Mouse (Mus musculus) cerebellum, adult 9-11 months (tissue): Measurements from ENCODE around the gene Pgd.
"Not testable (repeated sequence)": the region's sequence is repeated elsewhere in the genome, so short reads cannot be mapped to it uniquely, and the experiment has no call there.

Experiments used
- DNase-seq: peaks from one replicate; pipeline ENCODE4 v3.0.0; 2022

Pgd gene

GRCm38 (mm10) chr4:149166215-149166946 is at the start of gene Pgd:
Gene Pgd (minus strand): TSS chr4:149166771.
- peak; percentile 95 for DNase-seq

GRCm38 (mm10) chr4:149215982-149216381 is 49.4 kb upstream of the Pgd start:
- no peak for DNase-seq

GRCm38 (mm10) chr4:149215397-149215796 is 48.8 kb upstream of the Pgd start:
- DNase-seq, result no peak

- not testable (repeated sequence) for DNase-seq
Measured at GRCm38 (mm10) chr4:149214468-149214867, 47.9 kb upstream of the Pgd start.

GRCm38 (mm10) chr4:149213466-149213865 is 46.9 kb upstream of the Pgd start:
- no peak for DNase-seq

- DNase-seq, result not testable (repeated sequence)
Measured at GRCm38 (mm10) chr4:149211441-149211840, 44.9 kb upstream of the Pgd start.

GRCm38 (mm10) chr4:149202467-149202866 is 35.9 kb upstream of the Pgd start:
- DNase-seq, result no peak

- DNase-seq, result no peak
Measured at GRCm38 (mm10) chr4:149201110-149201509, 34.5 kb upstream of the Pgd start.

- no peak for DNase-seq
Measured at GRCm38 (mm10) chr4:149197180-149197579, 30.6 kb upstream of the Pgd start.

GRCm38 (mm10) chr4:149191103-149191502 is 24.5 kb upstream of the Pgd start:
- no peak for DNase-seq

GRCm38 (mm10) chr4:149188563-149188962 is 22.0 kb upstream of the Pgd start:
- DNase-seq, result no peak

GRCm38 (mm10) chr4:149182755-149183154 is 16.2 kb upstream of the Pgd start:
- no peak for DNase-seq

- DNase-seq, result no peak
Measured at GRCm38 (mm10) chr4:149182192-149182591, 15.6 kb upstream of the Pgd start.

GRCm38 (mm10) chr4:149179573-149179972 is 13.0 kb upstream of the Pgd start:
- DNase-seq, result no peak

GRCm38 (mm10) chr4:149179160-149179559 is 12.6 kb upstream of the Pgd start:
- no peak for DNase-seq

GRCm38 (mm10) chr4:149178328-149178727 is 11.8 kb upstream of the Pgd start:
- no peak for DNase-seq

- DNase-seq, result no peak
Measured at GRCm38 (mm10) chr4:149177046-149177445, 10.5 kb upstream of the Pgd start.

- DNase-seq, result no peak
Measured at GRCm38 (mm10) chr4:149176645-149177044, 10.1 kb upstream of the Pgd start.

- DNase-seq, result no peak
Measured at GRCm38 (mm10) chr4:149173661-149174060, 7.1 kb upstream of the Pgd start.

GRCm38 (mm10) chr4:149172666-149173065 is 6.1 kb upstream of the Pgd start:
- DNase-seq, result peak; percentile 36

- DNase-seq, result no peak
Measured at GRCm38 (mm10) chr4:149172083-149172482, 5.5 kb upstream of the Pgd start.

- DNase-seq, result no peak
Measured at GRCm38 (mm10) chr4:149171581-149171981, 5.0 kb upstream of the Pgd start.

GRCm38 (mm10) chr4:149170394-149170931 is 3.9 kb upstream of the Pgd start:
- no peak for DNase-seq

- not testable (repeated sequence) for DNase-seq
Measured at GRCm38 (mm10) chr4:149169926-149170325, 3.4 kb upstream of the Pgd start.

- DNase-seq, result no peak
Measured at GRCm38 (mm10) chr4:149168016-149168415, 1.4 kb upstream of the Pgd start.
